32 mouse cellular contexts compared by ENCODE assay signal in genomic region chr10:77750686-77751085, GRCm38 (mm10). TPM values are rescaled to one million over a fixed set of nuclear protein-coding genes. Genes with fewer than 3 reads are reported as not detected.
DNase-seq lines count a peak whose midpoint lies in the region; TF ChIP-seq lines count a peak whose summit lies in the region.
"Not testable (repeated sequence)": the region's sequence is repeated elsewhere in the genome, so short reads cannot be mapped to it uniquely, and the experiment has no call there.
"Had no signal": no experiment of that assay in that cellular context is flagged by ENCODE, and none has a peak within 500 bp of the region (broad histone marks: within the 10 kb centered on the region; RNA-seq: fewer than 3 reads in every experiment).

No protein-coding gene starts in this region.

- peak; percentile 18 for DNase-seq in brain, embryonic 14.5 days (ENCODE audit: low read depth)
- DNase-seq in cerebellum, adult 18-20 months = peak; percentile 13 to 15
- DNase-seq in cerebellum, adult 9-11 months = peak; percentile 54
- peak; percentile 14 to 32 for DNase-seq in cerebellum, postnatal 25 days
- peak; percentile 38 for DNase-seq in left cerebral cortex, postnatal 4 days
- peak; percentile 29 for DNase-seq in retina, postnatal 1 day

- TF ChIP-seq CTCF in brain, embryonic 14.5 days (IDR thresholded peaks at IDR 0.05; ENCODE audit: borderline replicate concordance, extremely low read depth, insufficient read depth, insufficient read length) = not testable (repeated sequence)

- not testable (repeated sequence) for H3K36me3 ChIP-seq in megakaryocyte, embryonic 14.5 days (replicated peaks; ENCODE audit: low read length)

- intact Hi-C loops in left cerebral cortex, postnatal 4 days (cut with DNase I) = not testable (repeated sequence)

- H3K9me3 ChIP-seq in megakaryocyte, embryonic 14.5 days = peaks cover 34% of the 10 kb centered on the region

- TF ChIP-seq POLR2A in brain, embryonic 14.5 days (IDR thresholded peaks at IDR 0.05; ENCODE audit: borderline replicate concordance, extremely low read depth, insufficient read depth, insufficient read length, poor library complexity, severe bottlenecking) = not testable (repeated sequence)

- not testable (repeated sequence) for H3K4me1 ChIP-seq in megakaryocyte, embryonic 14.5 days

- peaks cover 28% of the 10 kb centered on the region for H3K27me3 ChIP-seq in megakaryocyte, embryonic 14.5 days (replicated peaks)

- H3K4me3 ChIP-seq in megakaryocyte, embryonic 14.5 days (replicated peaks) = peak overlapping the region; percentile 50

RNA-seq across cellular contexts. Expression of gene Gm9736, which starts 0.5 kb away (rescaled TPM):
- polyA plus RNA-seq in brain, embryonic 14.5 days (2012; rRNA removed) = not detected in 2 replicates
- not detected for total RNA-seq in left cerebral cortex, postnatal 4 days (2021)
- polyA plus RNA-seq in megakaryocyte, embryonic 14.5 days (2012; ENCODE audit: insufficient read depth, low replicate concordance) = not detected in 2 replicates
- total RNA-seq: adrenal gland, adult 2 months; adrenal gland, postnatal 14 days; adrenal gland, postnatal 4 days; CH12.LX; forebrain, postnatal 0 days; gastrocnemius, adult 2 months; gastrocnemius, postnatal 14 days; gastrocnemius, postnatal 4 days; heart, adult 8-10 months; heart, postnatal 25 days; hematopoietic stem cell, adult 5-6 weeks had no signal
- polyA plus RNA-seq: adrenal gland, adult 2 months; embryonic facial prominence, embryonic 11.5 days; embryonic facial prominence, embryonic 14.5 days; forebrain, embryonic 11.5 days; forebrain, embryonic 14.5 days; forebrain, postnatal 0 days; frontal cortex, adult 2 months; G1E; heart, embryonic 11.5 days; heart, embryonic 14.5 days; heart, postnatal 0 days; hindbrain, embryonic 12.5 days; hindbrain, embryonic 15.5 days; intestine, embryonic 14.5 days; intestine, postnatal 0 days; Patski had no signal

RNA-seq across cellular contexts. Expression of gene Gm18596, which starts 8.2 kb away (rescaled TPM):
- polyA plus RNA-seq in brain, embryonic 14.5 days (2012; rRNA removed) = not detected in 2 replicates
- total RNA-seq in left cerebral cortex, postnatal 4 days (2021) = not detected
- polyA plus RNA-seq in megakaryocyte, embryonic 14.5 days (2012; ENCODE audit: insufficient read depth, low replicate concordance) = not detected in 2 replicates
- total RNA-seq: adrenal gland, adult 2 months; adrenal gland, postnatal 14 days; adrenal gland, postnatal 4 days; CH12.LX; forebrain, postnatal 0 days; G1E; gastrocnemius, adult 2 months; gastrocnemius, postnatal 14 days; gastrocnemius, postnatal 4 days; heart, adult 8-10 months; heart, postnatal 25 days; hematopoietic stem cell, adult 5-6 weeks had no signal
- polyA plus RNA-seq: adrenal gland, adult 2 months; embryonic facial prominence, embryonic 11.5 days; embryonic facial prominence, embryonic 14.5 days; forebrain, embryonic 11.5 days; forebrain, embryonic 14.5 days; forebrain, postnatal 0 days; frontal cortex, adult 2 months; G1E; heart, embryonic 11.5 days; heart, embryonic 14.5 days; heart, postnatal 0 days; hindbrain, embryonic 12.5 days; hindbrain, embryonic 15.5 days; intestine, embryonic 14.5 days; intestine, postnatal 0 days; Patski had no signal

RNA-seq across cellular contexts. Expression of gene Gm3233, which starts 8.8 kb away (rescaled TPM):
- not detected in 2 replicates for polyA plus RNA-seq in brain, embryonic 14.5 days (2012; rRNA removed)
- not detected for total RNA-seq in left cerebral cortex, postnatal 4 days (2021)
- not detected in 2 replicates for polyA plus RNA-seq in megakaryocyte, embryonic 14.5 days (2012; ENCODE audit: insufficient read depth, low replicate concordance)
- total RNA-seq: adrenal gland, adult 2 months; adrenal gland, postnatal 14 days; adrenal gland, postnatal 4 days; CH12.LX; forebrain, postnatal 0 days; gastrocnemius, adult 2 months; gastrocnemius, postnatal 14 days; gastrocnemius, postnatal 4 days; heart, adult 8-10 months; heart, postnatal 25 days; hematopoietic stem cell, adult 5-6 weeks had no signal
- polyA plus RNA-seq: adrenal gland, adult 2 months; embryonic facial prominence, embryonic 11.5 days; embryonic facial prominence, embryonic 14.5 days; forebrain, embryonic 11.5 days; forebrain, embryonic 14.5 days; forebrain, postnatal 0 days; frontal cortex, adult 2 months; G1E; heart, embryonic 11.5 days; heart, embryonic 14.5 days; heart, postnatal 0 days; hindbrain, embryonic 12.5 days; hindbrain, embryonic 15.5 days; intestine, embryonic 14.5 days; intestine, postnatal 0 days; Patski had no signal

RNA-seq across cellular contexts. Expression of gene Gm3238, which starts 20.4 kb away (rescaled TPM):
- not detected in 2 replicates for polyA plus RNA-seq in brain, embryonic 14.5 days (2012; rRNA removed)
- total RNA-seq in left cerebral cortex, postnatal 4 days (2021) = not detected
- not detected in 2 replicates for polyA plus RNA-seq in megakaryocyte, embryonic 14.5 days (2012; ENCODE audit: insufficient read depth, low replicate concordance)
- total RNA-seq: adrenal gland, adult 2 months; adrenal gland, postnatal 14 days; adrenal gland, postnatal 4 days; CH12.LX; forebrain, postnatal 0 days; gastrocnemius, adult 2 months; gastrocnemius, postnatal 14 days; gastrocnemius, postnatal 4 days; heart, adult 8-10 months; heart, postnatal 25 days; hematopoietic stem cell, adult 5-6 weeks had no signal
- polyA plus RNA-seq: adrenal gland, adult 2 months; embryonic facial prominence, embryonic 11.5 days; embryonic facial prominence, embryonic 14.5 days; forebrain, embryonic 11.5 days; forebrain, embryonic 14.5 days; forebrain, postnatal 0 days; frontal cortex, adult 2 months; G1E; heart, embryonic 11.5 days; heart, embryonic 14.5 days; heart, postnatal 0 days; hindbrain, embryonic 12.5 days; hindbrain, embryonic 15.5 days; intestine, embryonic 14.5 days; intestine, postnatal 0 days; Patski had no signal

RNA-seq across cellular contexts. Expression of gene Gm10100, which starts 24.4 kb away (rescaled TPM):
- polyA plus RNA-seq in brain, embryonic 14.5 days (2012; rRNA removed) = not detected in 2 replicates
- total RNA-seq in left cerebral cortex, postnatal 4 days (2021) = not detected
- not detected in 2 replicates for polyA plus RNA-seq in megakaryocyte, embryonic 14.5 days (2012; ENCODE audit: insufficient read depth, low replicate concordance)
- total RNA-seq: adrenal gland, adult 2 months; adrenal gland, postnatal 14 days; adrenal gland, postnatal 4 days; CH12.LX; forebrain, postnatal 0 days; G1E; gastrocnemius, adult 2 months; gastrocnemius, postnatal 14 days; gastrocnemius, postnatal 4 days; heart, adult 8-10 months; heart, postnatal 25 days; hematopoietic stem cell, adult 5-6 weeks had no signal
- polyA plus RNA-seq: adrenal gland, adult 2 months; embryonic facial prominence, embryonic 11.5 days; embryonic facial prominence, embryonic 14.5 days; forebrain, embryonic 11.5 days; forebrain, embryonic 14.5 days; forebrain, postnatal 0 days; frontal cortex, adult 2 months; G1E; heart, embryonic 11.5 days; heart, embryonic 14.5 days; heart, postnatal 0 days; hindbrain, embryonic 12.5 days; hindbrain, embryonic 15.5 days; intestine, embryonic 14.5 days; intestine, postnatal 0 days; Patski had no signal

Comparison
In these comparisons a context has a peak if more than half of its experiments do, and no peak if none do; other contexts are left out.
1. Peak in every context shown above with its lines: DNase-seq and H3K4me3 ChIP-seq.